Mouse (Mus musculus) kidney, adult 2 months (tissue): Measurements from ENCODE around the gene Chchd6.

Experiments used
- CTCF ChIP-seq: fragments of 200-500 bp; conservative IDR thresholded peaks from 2 replicates; pipeline ENCODE4 v1.5.1; 2011; ENCODE audit warnings: low read depth, mild to moderate bottlenecking, control low read depth, low read length, moderate library complexity, mixed read lengths; ENCODE audit not compliant: insufficient read depth, insufficient read length
- POLR2A ChIP-seq: fragments of 200-500 bp; IDR thresholded peaks from one replicate; pipeline ENCODE4 v1.6.1; 2011; ENCODE audit warnings: low read depth, low read length, control low read depth

- TF ChIP-seq CTCF: no peak
- TF ChIP-seq POLR2A: no peak
These were observed 127.5 kb downstream of the Chchd6 start for GRCm38 (mm10) chr6:89467908-89468307.
